Mouse (Mus musculus) myocyte (in vitro differentiated cells): ENCODE results near the gene Arrb2.

Source experiments
- E2F4 ChIP-seq: IDR thresholded peaks from one replicate; pipeline ENCODE4 v1.6.1; 2011; ENCODE audit warnings: mild to moderate bottlenecking, control low read depth, moderate library complexity; ENCODE audit not compliant: insufficient read depth
- MAX ChIP-seq: IDR thresholded peaks from one replicate; pipeline ENCODE4 v1.6.1; 2011; ENCODE audit warnings: low read depth, mild to moderate bottlenecking, control low read depth
- MYOD1 ChIP-seq, 3 experiments: IDR thresholded peaks; one replicate each; pipeline ENCODE4 v1.6.1; 2011; ENCODE audit warnings: control low read depth in 2 of 3, low read depth in 2 of 3, mild to moderate bottlenecking in 2 of 3, moderate library complexity in 1 of 3; ENCODE audit not compliant: insufficient read length in 2 of 3, control insufficient read depth in 1 of 3
- POLR2A ChIP-seq: IDR thresholded peaks from one replicate; pipeline ENCODE4 v1.6.1; 2011; ENCODE audit warnings: low read depth, mild to moderate bottlenecking, control low read depth, moderate library complexity; ENCODE audit not compliant: insufficient read length

DNA sequence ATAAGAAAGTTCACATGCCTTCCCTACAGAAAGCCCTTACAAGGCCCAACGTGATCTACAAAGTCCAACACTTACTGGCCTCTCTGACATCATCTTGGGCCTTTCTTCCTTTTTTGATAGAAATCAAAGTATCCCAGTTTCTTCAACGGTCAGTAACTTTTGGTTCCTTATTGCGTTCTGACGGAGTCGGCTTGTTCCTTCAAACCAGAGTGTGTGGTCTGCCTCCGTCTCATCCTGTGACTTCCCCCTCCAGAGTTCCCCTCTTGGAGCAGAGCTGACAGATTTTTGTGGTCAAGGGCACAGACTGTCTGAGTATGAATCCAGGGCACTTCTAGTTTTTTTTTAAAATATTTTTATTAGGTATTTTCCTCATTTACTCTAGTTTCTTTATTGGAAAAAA is 57.2 kb downstream of the Arrb2 start:
- no peak for TF ChIP-seq POLR2A
- TF ChIP-seq E2F4 = no peak
- no peak for TF ChIP-seq MAX
- TF ChIP-seq MYOD1 (IDR thresholded peaks at IDR 0.05; ENCODE audit: control insufficient read depth in 1 of 3, insufficient read length in 2 of 3, low read depth in 2 of 3) = no peak
